Mouse (Mus musculus) liver, embryonic 14.5 days (tissue): ENCODE measurements around the gene Tifa. TPM values are rescaled to one million over a fixed set of nuclear protein-coding genes. Genes with fewer than 3 reads are reported as not detected.

ENCODE experiments used
- ATAC-seq: fragments of 200-750 bp; cut with Nextera tagmentation; 2 replicates; pipeline ENCODE4 v1.8.0; 2017; ENCODE audit warnings: moderate number of reproducible peaks, mild to moderate bottlenecking, moderate library complexity; ENCODE audit not compliant: insufficient read depth
- DNase-seq, 3 experiments: peaks; one replicate each; pipeline ENCODE4 v3.0.0-alpha.2; 2012 to 2013; ENCODE audit warnings: low read depth in 3 of 3, low spot score in 3 of 3
- H3K27ac ChIP-seq: fragments of 300-500 bp; sonication (generic); 2 replicates; pipeline ENCODE4 v1.5.1; 2014; ENCODE audit warnings: moderate library complexity, mild to moderate bottlenecking, control low read depth, inconsistent platforms
- H3K27me3 ChIP-seq: fragments of 300-500 bp; sonication (generic); 2 replicates; pipeline ENCODE4 v1.6.1; 2014; ENCODE audit warnings: mild to moderate bottlenecking, low read length, moderate library complexity; ENCODE audit not compliant: control insufficient read depth, insufficient read depth
- H3K36me3 ChIP-seq: fragments of 300-500 bp; sonication (generic); replicated peaks from 2 replicates; pipeline ENCODE4 v1.6.1; 2014; ENCODE audit warnings: low read depth; ENCODE audit not compliant: control insufficient read depth, insufficient read depth
- H3K4me1 ChIP-seq, 2 experiments: fragments of 200-500 bp in 1 of 2; fragments of 300-500 bp in 1 of 2; sonication (generic) in 1 of 2; replicated peaks; 2 replicates each; pipeline ENCODE4 v1.6.1; 2012 to 2014; ENCODE audit warnings: antibody characterized with exemption in 1 of 2, inconsistent platforms in 1 of 2, low read length in 1 of 2; ENCODE audit not compliant: control insufficient read depth in 2 of 2, insufficient read depth in 2 of 2
- H3K4me2 ChIP-seq: fragments of 300-500 bp; sonication (generic); 2 replicates; pipeline ENCODE4 v1.6.1; 2014; ENCODE audit warnings: low read depth, mild to moderate bottlenecking, control low read depth, moderate library complexity
- H3K4me3 ChIP-seq, 2 experiments: fragments of 200-500 bp in 1 of 2; fragments of 300-500 bp in 1 of 2; sonication (generic) in 1 of 2; 2 replicates each; pipeline ENCODE4 v1.5.1; 2012 to 2014; ENCODE audit warnings: low read depth in 2 of 2, low read length in 2 of 2, mild to moderate bottlenecking in 2 of 2, control low read depth in 1 of 2, inconsistent platforms in 1 of 2, moderate library complexity in 1 of 2; ENCODE audit not compliant: insufficient read depth in 1 of 2
- H3K9ac ChIP-seq: fragments of 300-500 bp; sonication (generic); replicated peaks from 2 replicates; pipeline ENCODE4 v1.6.1; 2014; ENCODE audit warnings: mild to moderate bottlenecking, control low read depth, moderate library complexity
- H3K9me3 ChIP-seq: fragments of 300-500 bp; sonication (generic); 2 replicates; pipeline ENCODE4 v1.6.1; 2016; ENCODE audit warnings: low read length, mixed read lengths; ENCODE audit not compliant: control insufficient read depth
- CTCF ChIP-seq: IDR thresholded peaks from 2 replicates; pipeline ENCODE4 v1.5.1; 2016; ENCODE audit warnings: antibody characterized with exemption, low read depth, control low read depth
- EP300 ChIP-seq: IDR thresholded peaks from 2 replicates; pipeline ENCODE4 v1.6.1; 2016; ENCODE audit warnings: antibody characterized with exemption, low read depth
- WGBS: fragments of 180-500 bp; shearing (Covaris S2); extraction: QIAGEN DNeasy Blood & Tissue Kit; methylation state at CpG from one replicate; pipeline ENCODE4 v1.1.7; 2014; ENCODE audit not compliant: insufficient replicate concordance; 5-methylcytosine and 5-hydroxymethylcytosine counted together
- polyA plus RNA-seq, 2 experiments: library from polyadenylated mRNA; depleted of rRNA in 1 of 2; stranded (reverse) in 1 of 2; unstranded in 1 of 2; fragments of >200 nt; fragmentation: Nextera tagmentation in 1 of 2; extraction: Ambion mirVana in 1 of 2; gene quantifications; 2 replicates each; pipeline versions ENCODE4 v1.2.1 to v1.2.3; 2012 to 2014

Gene Tifa
- polyA plus RNA-seq, 2 experiments: 8.6 to 15.2 TPM

DNA sequence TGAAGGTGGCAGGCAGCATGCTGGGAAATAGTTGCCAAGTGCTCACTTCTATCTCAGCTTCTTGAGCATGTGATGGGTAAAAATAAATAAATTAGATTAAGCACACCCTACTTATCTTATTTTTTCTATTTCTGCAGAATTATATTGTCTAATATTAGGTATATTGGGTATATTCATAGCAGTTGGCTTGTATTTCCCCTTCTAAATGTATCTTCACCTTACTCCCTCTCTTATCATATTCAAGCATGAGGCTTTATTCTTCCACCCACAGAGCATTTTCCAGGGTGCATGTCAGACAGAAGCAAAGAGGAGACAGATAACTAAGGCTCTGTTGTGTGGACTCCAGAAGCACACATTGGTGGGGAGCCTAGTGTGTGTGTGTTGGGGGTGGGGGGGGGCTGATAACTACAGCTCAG lies 31.7 kb upstream of the Tifa start:
- no peak overlapping the region for H3K4me3 ChIP-seq
- no peaks in the 10 kb centered on the region for H3K9me3 ChIP-seq
- TF ChIP-seq CTCF (no peak), EP300 (no peak)
- no peak overlapping the region for H3K27ac ChIP-seq
- H3K4me1 ChIP-seq: peaks cover 0 to 5% of the 10 kb centered on the region in 2 experiments; a peak in 2 of 4 replicates
- no peak overlapping the region for H3K4me2 ChIP-seq
- no peaks in the 10 kb centered on the region for H3K27me3 ChIP-seq
- no peaks in the 10 kb centered on the region for H3K36me3 ChIP-seq
- peak; percentile 74 for ATAC-seq
- no peak for DNase-seq
- H3K9ac ChIP-seq: no peak overlapping the region

DNA sequence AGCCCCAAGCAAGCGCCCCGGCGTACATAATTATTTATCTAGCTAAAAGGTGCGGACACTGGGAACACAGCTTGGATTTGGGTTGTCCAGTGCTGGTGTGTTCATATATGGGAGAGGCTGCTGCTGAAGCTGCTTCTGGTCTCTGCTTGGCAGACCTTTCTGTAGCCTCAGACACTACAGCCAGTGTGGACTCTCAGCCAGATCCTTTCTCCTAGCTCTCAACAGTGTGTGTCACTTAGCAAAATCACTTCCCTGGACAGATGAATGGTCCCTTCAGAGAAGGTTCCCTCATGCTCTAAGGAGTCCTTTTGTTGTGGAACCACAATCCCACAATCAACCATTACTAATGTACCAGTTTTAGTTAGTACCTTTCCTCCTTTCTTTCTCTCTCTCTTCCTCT lies 30.8 kb upstream of the Tifa start:
- Histone ChIP-seq H3K27me3 (no peaks in the 10 kb centered on the region), H3K4me2 (no peak overlapping the region), H3K9me3 (no peaks in the 10 kb centered on the region), H3K27ac (no peak overlapping the region), H3K9ac (no peak overlapping the region), H3K36me3 (no peaks in the 10 kb centered on the region), H3K4me1 (peaks cover 0 to 5% of the 10 kb centered on the region in 2 experiments; a peak in 2 of 4 replicates), H3K4me3 (no peak overlapping the region)
- DNase-seq (no peak), ATAC-seq (no peak)
- TF ChIP-seq EP300 (no peak), CTCF (no peak)
- 63% methylated on average over 4 of the region's 4 CpGs for WGBS

DNA sequence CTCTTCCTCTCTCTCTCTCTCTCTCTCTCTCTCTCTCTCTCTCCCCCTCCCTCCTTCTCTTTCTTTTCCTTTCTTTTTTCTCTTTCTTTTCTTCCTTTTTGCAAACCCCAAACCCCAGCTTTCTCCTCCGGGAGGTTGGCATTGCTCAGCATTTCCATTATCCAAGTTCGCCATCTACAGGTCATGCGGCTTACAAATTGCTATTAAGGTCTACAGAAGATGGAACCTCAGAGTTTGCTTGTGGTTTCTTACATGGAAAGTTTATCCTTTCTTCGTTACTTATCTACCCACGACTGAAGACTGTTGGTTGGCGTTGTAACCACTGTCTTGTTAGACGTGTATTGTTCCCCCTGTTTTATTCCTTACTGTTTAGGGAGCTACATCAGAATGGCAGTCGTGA lies 30.4 kb upstream of the Tifa start:
- Histone ChIP-seq H3K4me3 (no peak overlapping the region), H3K9me3 (no peaks in the 10 kb centered on the region), H3K9ac (no peak overlapping the region), H3K4me2 (no peak overlapping the region), H3K36me3 (no peaks in the 10 kb centered on the region), H3K4me1 (peaks cover 0 to 5% of the 10 kb centered on the region in 2 experiments; a peak in 2 of 4 replicates), H3K27ac (no peak overlapping the region), H3K27me3 (no peaks in the 10 kb centered on the region)
- TF ChIP-seq EP300: no peak
- TF ChIP-seq CTCF: peak; percentile 27; the same call in 1 of the 2 replicates
- WGBS: 7% methylated on average over 8 of the region's 8 CpGs
- ATAC-seq (no peak), DNase-seq (no peak)

DNA sequence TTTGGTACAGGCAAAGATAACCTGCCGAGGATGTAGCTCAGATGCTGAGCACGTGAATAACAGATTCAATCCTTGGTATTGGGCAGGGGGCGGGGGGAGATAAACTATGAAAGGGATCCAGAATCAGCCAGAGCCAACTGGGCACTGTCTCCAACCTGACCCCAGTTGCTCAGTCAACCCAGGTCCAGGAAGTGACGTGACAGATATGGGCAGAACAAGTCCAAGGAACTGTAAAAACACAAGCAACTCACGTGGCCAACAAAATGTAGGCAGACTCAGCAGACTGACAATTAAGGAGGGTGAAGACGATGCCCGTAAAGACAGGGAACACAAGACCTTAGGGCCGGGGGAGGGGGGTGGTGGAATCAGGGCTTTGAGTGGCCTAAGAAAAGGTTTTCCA lies 27.2 kb upstream of the Tifa start:
- Histone ChIP-seq H3K9ac (no peak overlapping the region), H3K4me1 (peaks cover 0 to 3% of the 10 kb centered on the region in 2 experiments; a peak in 2 of 4 replicates), H3K9me3 (no peaks in the 10 kb centered on the region), H3K4me3 (no peak overlapping the region), H3K27me3 (no peaks in the 10 kb centered on the region), H3K27ac (no peak overlapping the region), H3K36me3 (no peaks in the 10 kb centered on the region), H3K4me2 (no peak overlapping the region)
- 51% methylated on average over 8 of the region's 8 CpGs for WGBS
- DNase-seq (no peak), ATAC-seq (no peak)
- TF ChIP-seq EP300 (no peak), CTCF (no peak)

DNA sequence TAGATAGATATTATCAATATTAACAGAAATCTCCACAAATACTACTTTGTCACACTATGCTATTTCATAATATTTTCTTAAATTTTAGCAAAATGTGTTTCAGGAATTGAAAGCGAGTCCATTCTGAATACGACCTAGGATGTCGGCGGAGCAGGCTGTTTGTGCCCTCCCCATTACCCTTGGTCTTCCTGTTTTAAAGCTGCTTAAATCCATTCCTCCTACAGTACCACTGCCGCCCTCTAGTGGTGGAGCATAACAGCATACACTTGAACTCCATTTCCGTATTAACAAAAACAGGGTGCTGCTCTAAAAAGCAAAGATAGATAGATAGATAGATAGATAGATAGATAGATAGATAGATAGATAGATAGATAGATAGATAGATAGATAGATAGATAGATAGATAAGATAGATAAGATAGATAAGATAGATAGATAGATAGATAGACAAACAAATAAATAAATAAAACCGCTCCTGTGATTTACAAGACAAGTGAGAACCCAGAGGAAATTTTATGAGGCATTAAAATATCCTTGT lies 26.5 kb upstream of the Tifa start:
- Histone ChIP-seq H3K4me2 (0 out of 2 replicates have a peak overlapping the region, but pooled peaks have one; percentile 1), H3K4me1 (peaks cover 0 to 3% of the 10 kb centered on the region in 2 experiments; a peak in 2 of 4 replicates), H3K36me3 (no peaks in the 10 kb centered on the region), H3K27me3 (no peaks in the 10 kb centered on the region), H3K9me3 (no peaks in the 10 kb centered on the region), H3K4me3 (no peak overlapping the region), H3K9ac (no peak overlapping the region), H3K27ac (no peak overlapping the region)
- TF ChIP-seq CTCF (peak; percentile 86), EP300 (no peak)
- 15% methylated on average over 7 of the region's 7 CpGs for WGBS
- ATAC-seq (no peak), DNase-seq (peak; percentile 64 to 73 (median 66))
